Mouse (Mus musculus) embryo, embryonic 9.5 days (tissue): ENCODE measurements around the gene Plscr5.

ENCODE experiments used
- DNase-seq: peaks from one replicate; pipeline ENCODE4 v3.0.0-alpha.2; 2017; ENCODE audit errors: extremely low spot score

Plscr5 gene

GRCm38 (mm10) chr9:92226795-92227194 is 34.1 kb downstream of the Plscr5 start:
- DNase-seq: no peak

DNA sequence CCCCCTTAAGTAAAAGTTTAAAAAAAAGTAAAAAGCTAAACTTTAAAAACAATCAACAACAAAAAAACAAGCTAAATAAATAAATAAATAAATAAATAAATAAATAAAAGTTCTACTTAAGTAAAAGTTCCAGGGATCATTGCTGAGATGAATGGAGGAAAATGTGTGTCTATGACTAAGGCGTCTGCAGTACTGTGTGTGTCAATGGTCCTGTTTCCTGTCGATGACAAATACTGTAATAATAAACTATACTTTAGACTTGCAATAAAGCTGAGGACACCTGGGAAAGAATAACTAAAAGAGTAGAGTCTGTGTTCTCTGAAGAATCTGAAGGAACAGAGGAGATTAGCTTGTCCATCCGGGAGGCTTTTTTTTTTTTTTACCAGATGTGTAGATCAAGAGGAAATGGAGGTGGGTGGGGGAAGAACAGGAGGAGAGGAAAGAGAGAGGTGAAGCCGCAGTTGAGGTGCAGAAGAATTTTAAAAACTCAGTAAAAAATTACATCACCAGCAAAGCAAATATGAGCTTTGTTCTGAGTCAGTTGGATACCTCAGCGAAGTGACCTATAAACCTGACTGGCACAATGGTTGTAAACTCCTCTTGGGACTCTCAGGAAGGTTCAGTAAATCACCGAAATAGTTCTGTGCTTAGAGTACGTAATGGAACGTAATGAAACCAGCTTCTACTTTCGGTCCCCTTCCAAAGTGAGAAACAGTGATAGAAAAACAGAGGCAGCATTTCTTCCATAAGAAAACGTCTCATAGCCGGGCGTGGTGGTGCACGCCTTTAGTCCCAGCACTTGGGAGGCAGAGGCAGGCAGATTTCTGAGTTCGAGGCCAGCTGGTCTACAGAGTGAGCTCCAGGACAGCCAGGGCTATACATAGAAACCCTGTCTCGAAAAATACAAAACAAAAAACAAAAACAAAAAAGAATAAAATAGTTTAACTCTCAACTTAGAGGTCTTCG is 36.4 kb downstream of the Plscr5 start:
- DNase-seq: no peak

- DNase-seq: no peak
Measured at GRCm38 (mm10) chr9:92229833-92230205, 37.1 kb downstream of the Plscr5 start.

- no peak for DNase-seq
Measured at GRCm38 (mm10) chr9:92234901-92235458, 42.2 kb downstream of the Plscr5 start.

DNA sequence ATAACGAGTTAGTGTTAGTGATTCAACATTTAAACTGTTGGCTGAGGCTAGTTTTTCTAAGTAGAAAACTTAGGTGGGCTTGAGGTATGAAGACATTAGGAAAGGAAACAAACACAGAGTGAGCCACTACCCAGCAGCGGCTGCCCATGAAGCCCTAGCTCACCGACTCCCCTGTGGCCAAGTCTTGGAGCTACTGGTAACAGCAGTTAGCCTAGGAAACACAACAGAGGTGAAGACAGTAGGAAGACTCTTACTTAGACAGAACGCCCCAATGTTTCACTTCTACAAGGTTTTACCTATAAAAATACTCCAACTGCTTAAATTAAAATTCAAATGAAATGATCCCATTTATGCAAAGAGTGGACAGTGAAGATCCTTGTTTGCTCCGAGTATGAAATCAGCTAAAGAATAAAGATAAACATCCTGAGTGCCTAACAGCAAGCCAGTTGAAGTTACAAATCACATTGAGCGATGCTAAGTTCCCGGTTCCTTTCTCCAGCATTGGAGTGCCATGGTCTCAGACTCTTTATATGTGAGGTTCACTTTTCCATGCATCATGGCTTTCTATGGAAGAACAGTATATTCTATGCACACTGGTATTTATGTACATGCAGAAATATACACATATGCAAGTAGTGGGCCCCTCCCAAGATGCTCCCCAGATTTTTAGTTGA is 56.2 kb downstream of the Plscr5 start:
- no peak for DNase-seq

DNA sequence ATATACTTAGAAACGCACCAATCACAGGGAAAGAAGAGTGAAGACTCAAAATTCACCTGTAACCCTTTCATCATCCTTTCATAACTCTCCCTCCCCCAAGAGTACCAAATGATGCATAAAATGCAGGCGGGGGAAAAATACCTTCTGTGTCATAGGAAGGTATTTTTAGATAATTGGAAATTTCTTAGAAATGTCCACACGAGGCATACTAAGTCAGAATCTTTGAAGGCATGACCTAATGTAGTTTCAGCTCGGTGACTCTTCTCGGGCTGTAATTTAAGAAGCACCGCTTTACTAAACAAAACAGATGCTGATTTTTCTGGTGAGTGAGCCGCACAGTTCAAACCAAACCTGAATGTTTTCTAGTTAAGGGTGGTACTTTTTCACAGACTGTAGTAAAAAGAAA is 56.7 kb downstream of the Plscr5 start, which contains the start of gene Plscr1:
Gene Plscr1, plus strand, starts transcription at position 304 of the 406 bp plus-strand sequence.
- DNase-seq: no peak

- DNase-seq: peak; percentile 86
Measured at GRCm38 (mm10) chr9:92249987-92250772, 57.4 kb downstream of the Plscr5 start.

DNA sequence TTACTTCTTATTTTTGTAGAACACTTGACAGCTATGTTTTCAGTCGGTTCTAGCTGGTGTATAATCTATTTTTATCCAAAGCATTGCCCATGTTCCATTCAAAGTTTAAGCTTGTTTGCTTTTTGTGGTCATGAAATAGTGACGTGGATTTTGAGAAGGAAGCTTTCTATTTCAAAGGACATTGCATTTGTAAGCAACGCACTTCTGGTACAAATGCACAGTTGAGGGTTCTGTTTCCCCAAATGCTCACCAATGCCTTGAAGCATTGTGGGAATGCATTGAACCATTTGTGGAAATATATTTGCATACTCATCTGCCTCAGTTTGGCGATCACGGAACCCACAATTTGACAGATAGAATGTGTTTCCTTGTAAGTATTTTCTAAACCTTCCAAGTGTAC is 60.0 kb downstream of the Plscr5 start:
- no peak for DNase-seq

GRCm38 (mm10) chr9:92253585-92254321 is 61.0 kb downstream of the Plscr5 start:
- no peak for DNase-seq
